Mouse (Mus musculus): ENCODE results near the gene Rnf123.

GRCm38 (mm10) chr9:108110160-108110559 is 27.0 kb upstream of the Rnf123 start:
- TF ChIP-seq GATA1 (IDR thresholded peaks at IDR 0.05; ENCODE audit: low read length): no peak
- TF ChIP-seq TAL1 (IDR thresholded peaks at IDR 0.05; ENCODE audit: low read length): no peak
